Mouse (Mus musculus) c-Kit-positive CD71-positive TER-119-positive erythroid progenitor cells, embryonic 14.5 days (primary cell): Measurements from ENCODE around the gene Kdm5b.
"Not testable (repeated sequence)": the region's sequence is repeated elsewhere in the genome, so short reads cannot be mapped to it uniquely, and the experiment has no call there.

Source experiments
- DNase-seq: peaks from one replicate; pipeline ENCODE4 v3.0.0-alpha.2; 2013; ENCODE audit warnings: low spot score

Gene Kdm5b

DNA sequence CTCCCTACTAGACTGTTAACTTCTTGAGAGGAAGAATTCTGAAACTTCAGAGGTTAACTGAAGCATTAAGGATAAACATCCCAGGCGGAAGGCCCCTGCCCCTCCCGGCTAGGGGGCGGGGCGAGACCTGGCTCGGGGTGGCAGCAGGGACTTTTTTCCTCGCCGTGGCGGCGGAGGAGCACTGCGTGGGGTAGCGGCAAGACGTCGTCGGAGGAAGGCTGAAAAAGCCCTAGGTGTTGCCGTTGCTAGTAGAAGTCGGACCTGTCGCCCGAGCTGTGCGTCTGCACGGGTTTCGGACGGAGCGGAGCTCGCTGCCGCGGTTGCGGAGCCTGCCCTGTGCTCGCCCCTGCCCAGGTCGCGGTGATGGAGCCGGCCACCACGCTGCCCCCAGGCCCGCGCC, at the start of gene Kdm5b:
Gene Kdm5b (plus strand): TSS at position 196 of the 400 bp plus-strand sequence.
- peak; percentile 55 for DNase-seq

DNA sequence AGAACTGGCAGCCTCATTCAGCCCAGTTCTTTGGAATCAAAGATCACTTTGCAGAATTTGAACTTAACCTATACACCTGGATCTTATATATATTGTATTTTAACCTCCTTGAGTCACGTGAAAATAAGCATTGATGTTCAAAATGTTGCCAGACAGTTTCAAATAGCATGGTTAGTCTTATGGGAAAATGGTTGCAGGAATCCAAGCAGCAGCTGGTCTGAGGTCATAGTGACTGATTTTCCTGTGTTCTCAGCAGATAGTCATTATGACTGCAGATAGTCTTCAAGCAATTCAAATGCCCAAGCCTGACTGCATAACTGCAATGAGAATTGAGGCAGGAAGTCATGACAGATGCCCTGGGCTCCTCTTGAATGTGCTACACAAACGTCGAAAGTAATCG, 47.8 kb upstream of the Kdm5b start:
- DNase-seq = no peak

DNA sequence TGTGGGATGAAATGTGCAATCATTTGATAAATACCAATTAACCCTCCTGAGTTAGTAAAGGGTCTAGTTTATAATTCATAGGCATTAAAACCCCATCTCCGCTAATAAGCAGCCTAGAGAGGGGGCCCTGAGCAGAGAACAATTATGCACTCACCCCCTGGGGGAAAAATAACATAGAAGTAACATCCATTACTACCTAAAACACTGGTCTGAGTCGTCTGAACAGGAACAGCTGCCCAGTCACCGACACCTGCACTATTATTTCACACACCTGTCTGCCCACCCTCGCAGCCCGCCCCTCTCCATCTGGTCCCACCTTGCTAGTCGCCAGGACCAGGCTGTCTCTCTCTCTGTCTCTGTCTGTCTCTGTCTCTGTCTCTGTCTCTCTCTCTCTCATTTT, 47.4 kb upstream of the Kdm5b start:
- DNase-seq = no peak

DNA sequence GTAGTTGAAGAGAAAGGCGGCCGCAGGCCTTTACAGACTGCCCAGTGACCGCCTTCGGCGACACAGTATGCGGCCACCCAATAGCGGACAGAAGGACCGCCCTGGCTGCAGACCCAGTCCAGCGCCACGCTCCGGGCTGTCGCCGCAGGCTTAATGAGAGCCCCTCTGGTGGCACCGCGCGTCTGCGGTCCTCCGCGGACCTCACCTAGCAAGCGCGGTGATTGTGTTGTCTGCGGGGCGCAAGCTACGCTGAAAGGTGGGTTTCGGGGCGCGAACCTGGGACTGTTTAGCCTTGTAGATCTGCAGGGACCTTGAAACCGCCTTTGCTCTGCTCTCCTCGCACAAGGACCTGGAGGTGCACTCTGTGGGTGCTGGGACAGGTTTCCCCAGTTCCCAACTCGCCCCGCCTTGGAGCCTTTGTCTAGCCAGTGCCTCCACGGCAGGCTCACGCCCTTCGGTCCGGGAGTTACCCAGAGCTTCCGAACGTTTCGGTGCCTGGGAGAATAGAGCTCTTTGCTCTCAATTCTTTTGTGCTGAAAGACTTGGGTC, 46.6 kb upstream of the Kdm5b start:
- no peak for DNase-seq

DNA sequence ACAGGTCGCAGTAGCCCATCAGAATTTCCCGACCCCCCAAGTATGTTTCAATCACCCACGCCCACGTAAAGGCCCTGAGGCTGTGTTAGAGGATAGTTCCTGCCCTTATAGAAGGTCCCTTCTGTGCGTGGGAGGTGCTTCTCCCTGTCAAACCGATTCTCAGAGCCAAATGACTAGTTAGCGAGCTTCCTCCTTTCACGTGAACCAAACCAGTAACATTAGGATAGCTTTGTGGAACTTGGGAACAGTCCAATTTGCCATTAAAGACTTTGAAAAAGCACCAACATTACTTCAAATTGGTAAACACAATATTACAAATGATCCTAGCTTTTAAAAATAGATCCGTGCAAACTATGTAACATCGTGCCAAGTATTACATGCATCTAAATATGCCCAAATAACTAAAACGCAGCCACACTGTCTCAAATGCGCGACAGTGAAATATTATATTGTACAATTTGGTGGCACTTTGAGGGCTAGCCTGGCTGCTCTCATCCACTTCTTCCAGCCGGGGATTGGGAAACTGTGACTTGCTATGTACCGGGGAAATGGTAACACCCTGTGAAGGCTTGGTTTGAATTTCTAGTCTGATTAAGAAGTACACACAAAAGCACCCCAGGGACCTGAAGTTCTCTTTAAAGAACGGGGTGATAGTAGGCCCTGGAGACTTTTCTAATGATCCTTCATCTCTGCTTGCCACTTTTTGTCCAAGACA, 45.9 kb upstream of the Kdm5b start:
- no peak for DNase-seq

DNA sequence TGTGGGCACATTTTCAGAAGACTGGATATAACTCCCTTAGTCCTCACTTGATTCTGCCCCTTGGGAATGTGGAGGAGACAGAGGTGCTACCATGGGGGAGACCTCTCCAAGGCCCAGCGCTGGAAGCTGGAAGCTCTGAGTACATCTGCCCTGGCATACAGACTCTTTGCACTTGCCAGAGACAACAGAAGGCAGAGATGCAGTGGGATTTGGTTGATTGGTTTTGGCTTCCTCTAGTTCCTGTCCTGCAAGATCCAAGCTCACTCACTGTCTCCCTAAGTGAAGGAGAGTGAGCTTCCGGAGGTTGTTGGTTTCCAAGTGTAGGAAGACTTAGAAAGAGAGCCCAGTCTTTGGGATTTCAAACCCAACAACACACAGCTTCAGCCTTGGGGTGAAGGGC, 44.1 kb upstream of the Kdm5b start:
- DNase-seq = no peak

DNA sequence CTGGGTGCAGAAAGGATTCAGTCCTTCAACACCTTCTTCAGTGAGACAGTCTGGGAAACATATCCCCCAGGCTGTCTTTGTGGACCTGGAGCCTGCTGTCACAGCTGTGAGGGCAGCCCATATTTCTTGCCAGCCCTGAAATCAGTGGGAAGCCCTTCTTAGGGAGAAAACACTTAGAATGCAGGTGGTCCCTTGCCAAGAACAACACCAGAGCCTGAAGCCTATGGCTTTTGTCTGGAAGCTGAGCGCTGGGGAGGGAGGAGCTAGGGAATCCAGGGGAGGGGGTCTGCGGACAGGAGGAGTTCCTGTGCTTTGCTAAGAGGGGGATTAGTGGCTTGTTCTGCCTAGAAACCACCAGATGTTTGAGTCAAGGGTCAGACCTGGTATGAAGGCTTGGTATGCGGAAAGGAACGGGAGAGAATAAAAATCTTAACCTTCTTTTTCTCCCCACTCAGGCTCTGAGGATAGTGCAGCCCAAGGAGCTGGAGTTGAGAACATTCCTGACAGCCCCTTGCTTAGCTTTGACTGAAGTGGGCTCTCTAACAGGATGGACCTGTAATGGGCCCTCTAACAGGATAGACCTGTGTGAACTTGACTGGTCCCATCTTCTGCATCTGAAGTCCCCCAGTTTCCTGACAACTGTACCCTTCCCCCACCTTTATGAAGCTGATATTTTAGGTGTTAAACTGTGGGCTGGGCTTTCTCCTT, 43.3 kb upstream of the Kdm5b start:
- no peak for DNase-seq

DNA sequence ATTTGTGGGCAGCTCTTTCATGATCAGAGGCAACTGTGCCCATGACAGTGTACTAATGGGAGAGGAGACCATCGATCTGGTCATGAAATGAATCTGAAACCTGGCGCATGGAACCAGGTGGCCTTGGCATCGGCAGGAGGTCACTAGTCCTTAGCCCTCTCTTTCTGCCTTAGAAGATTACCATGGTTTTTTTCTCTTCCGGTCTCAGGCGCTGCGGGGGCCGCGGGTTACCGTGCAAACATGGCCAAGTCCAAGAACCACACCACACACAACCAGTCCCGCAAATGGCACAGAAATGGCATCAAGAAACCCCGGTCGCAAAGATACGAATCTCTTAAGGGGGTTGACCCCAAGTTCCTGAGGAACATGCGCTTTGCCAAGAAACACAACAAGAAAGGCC, 42.1 kb upstream of the Kdm5b start:
- not testable (repeated sequence) for DNase-seq

DNA sequence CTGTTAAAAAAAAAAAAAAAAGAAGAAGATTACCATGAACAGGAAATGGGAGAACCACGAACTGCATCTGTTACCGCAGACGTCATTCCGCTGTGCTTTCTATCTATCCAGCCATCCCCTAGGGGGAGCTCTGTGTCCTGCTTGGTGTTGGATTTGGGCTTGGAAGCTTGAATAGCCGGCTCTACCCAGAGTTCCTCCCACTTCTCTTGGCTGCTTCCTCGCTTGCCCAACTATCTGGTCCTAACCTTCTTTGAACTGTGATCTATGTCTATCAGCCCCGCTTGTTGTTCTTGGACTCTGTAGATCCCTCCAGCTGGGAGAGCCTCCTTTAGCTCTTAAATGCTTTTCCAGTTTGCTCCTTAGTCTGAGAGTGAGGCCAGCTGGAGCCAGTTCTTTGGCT, 41.3 kb upstream of the Kdm5b start:
- peak; percentile 86 for DNase-seq

DNA sequence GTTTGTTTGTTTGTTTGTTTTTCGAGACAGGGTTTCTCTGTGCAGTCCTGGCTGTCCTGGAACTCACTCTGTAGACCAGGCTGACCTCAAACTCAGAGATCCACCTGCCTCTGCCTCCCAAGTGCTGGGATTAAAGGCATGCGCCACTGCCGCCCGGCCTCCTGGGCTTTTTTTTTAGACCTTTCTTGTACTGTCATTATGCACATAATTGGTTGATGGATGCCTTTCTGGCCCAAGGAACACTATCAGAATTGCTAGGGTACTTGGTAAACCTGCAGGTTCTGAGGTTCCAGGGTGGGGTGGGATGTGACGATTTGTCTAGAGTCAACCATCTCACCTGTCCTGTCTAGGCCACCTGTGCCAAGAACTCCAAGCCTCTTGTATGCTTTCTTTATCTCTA, 40.8 kb upstream of the Kdm5b start:
- not testable (repeated sequence) for DNase-seq

DNA sequence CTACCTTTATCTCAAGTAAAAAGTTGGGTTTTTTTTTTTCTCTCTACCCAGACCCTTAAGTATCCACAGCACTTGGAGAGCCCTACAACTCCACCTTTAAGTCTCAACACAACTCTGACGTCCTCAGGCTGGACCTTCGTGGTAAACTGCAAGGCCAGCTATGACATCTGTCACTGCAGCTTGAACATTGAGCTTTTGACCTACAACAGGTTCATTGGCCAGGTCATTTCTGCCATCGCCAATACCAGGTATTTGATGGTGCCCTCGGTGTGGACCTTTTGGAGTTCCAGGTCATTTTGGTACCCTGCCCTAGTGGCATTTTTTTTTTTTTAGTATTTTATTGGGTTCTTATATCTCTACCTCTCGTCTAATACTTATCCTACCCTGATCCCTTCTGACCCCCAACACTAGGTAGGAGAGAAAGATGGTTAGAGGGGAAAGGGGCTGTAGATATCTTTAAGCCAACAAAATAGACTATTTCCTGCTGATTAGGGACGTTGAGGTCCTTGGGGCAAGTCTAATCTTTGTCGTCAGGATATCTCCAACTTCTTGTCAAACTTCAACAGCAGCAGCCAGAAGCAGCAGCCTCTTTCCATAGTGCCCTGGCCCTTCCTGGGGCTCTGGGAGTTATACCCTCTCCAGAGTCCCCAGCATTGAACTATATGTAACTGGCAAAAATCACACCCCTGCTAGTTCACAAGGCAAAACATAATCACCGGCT, 39.8 kb upstream of the Kdm5b start:
- no peak for DNase-seq

DNA sequence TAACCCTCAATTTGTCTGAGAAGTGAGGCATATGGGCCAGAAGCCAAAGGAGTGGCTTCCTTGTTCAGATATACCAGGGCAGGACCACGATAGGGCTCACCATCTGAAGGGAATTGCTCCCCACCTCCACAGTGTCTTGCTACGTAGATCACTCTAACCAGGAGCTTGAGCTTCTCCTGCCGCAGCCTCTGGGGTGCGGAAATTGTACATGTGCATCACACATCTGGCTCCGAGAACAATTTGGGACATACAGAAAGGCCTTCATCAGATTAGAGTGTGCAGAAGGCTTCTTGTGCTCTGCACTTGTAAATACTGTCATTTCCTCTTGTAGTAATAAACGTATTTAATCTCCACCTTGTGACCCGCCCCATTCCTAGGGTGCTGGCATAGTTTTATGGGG, 38.8 kb upstream of the Kdm5b start:
- DNase-seq = no peak

DNA sequence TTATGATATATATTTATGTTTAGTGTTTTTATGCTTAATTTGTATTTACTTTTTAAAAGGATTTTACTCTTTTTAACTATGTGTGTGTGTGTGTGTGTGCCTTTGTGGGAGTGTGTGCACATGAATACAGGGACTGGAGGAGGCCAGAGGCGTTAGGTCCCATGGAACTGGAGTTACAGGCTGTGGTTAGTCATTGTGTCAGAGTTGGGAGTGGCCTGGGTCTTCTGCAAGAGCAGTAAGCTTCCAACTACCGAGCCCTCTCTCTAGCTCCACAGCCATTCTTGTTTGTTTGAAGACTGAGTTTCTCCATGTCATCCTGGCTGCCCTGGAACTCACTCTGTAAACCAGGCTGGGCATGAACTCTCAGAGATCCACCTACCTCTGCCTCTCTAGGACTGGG, 37.6 kb upstream of the Kdm5b start:
- no peak for DNase-seq

DNA sequence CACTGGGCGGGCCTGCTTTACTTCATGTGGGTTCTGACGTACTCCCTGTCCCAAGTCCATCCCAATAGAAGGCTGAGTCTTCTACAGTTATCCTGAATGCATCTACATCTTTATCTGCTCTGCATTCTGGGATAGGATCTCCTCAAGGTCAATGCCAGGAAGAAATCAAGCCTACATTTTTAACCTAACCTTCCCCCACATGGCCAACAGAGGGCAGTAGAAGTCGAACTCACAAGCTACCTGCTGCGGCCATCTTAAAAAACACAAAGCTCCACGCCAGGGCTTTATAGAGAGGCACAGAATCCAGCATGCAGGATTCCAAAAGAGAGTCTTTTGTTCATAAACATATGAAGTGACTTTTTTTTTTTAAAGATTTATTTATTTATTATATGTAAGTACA, 35.5 kb upstream of the Kdm5b start:
- DNase-seq = peak; percentile 49

DNA sequence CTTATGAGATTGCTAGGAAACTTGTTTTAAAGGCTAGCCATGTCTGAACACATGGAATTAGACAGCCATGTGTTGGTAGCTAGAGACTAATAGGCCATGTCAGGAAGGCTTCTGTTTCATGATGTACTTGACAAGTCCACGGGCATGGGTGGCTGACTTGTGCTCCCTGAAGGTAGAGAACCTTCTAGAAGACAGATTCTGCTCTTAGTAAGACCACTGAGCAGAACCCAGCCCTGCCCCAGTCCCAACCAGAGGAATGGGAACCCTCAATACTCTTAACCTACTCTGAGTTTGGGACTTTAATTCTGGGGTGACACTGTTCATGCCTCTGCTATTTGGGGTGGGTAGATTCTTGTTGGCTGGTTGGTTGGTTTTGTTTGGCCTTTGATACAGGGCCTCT, 35.0 kb upstream of the Kdm5b start:
- DNase-seq = no peak

DNA sequence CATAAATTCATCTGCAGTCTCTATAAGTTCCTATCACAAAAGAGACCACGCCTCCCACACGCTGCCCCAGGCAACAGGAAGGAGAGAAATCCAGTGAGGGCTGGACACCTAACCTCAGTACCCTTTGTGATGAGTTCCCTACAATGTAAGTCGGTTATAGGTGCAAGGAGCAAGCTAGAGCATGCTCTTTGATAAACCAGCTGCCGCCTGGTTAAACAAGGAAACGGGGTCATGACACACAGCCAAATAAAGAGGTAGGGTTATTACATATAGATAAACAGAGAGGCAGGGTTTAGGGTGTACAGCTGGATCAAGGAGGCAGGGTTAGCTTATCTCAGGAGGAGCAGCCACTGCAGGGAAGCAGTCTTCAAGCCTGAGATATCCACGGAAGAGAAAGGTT, 33.2 kb upstream of the Kdm5b start:
- peak; percentile 76 for DNase-seq

DNA sequence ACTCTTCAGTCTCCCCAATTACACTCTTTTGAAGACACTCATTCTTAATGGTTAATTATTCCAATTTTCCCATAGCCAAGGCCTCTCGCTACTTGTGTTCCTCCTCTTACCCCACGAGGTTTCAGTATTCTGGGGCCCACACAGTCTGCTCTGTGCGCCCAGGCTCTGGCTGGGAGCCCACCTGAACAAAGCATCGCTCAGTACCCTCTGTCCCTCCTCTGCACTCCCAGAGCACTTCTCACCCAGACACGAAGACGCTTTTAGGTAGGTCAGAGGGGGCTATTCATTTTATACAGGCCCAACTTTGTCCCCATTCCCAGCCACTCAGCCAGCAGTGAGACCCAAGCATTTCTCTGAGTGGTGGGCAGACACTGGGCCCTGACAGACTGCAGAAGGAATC, 29.4 kb upstream of the Kdm5b start:
- no peak for DNase-seq

DNA sequence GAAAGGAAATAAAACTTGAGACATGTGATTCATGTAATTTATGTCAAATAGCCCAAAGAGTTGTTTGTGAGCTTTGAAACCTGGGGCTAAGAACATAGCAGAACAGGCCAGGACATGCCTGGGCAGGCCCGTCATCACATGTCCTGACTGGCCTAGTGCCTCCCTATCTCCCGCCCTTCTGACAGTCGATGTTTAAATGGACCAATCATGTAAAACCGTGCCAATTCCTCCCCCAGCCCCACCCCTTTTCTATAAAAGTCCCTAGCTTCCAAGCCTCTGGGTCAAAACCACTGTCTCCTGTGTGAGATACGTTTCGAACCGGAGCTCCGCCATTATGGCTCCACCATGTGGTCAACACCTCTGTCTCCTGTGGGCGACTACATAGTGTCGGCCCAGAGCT, 26.3 kb upstream of the Kdm5b start:
- DNase-seq = not testable (repeated sequence)

DNA sequence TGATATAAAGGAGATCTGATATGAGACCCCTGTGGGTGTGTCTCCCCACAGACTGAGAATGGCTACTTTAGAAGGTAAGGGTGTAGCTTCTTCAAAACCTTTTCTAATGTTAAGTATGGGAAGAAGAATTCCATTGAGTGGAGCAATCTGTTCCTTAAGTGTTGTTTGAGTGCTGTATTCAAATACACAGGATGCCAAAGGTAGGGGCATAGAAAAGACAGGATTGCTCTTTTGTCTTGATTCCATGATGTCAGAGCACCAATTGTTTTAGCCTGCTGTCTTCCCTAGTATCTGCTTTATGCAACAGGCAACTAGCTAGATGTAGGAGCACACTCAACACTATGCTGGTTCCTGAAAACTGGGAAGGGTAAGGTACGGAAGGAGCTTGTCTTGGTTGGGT, 24.9 kb upstream of the Kdm5b start:
- no peak for DNase-seq

DNA sequence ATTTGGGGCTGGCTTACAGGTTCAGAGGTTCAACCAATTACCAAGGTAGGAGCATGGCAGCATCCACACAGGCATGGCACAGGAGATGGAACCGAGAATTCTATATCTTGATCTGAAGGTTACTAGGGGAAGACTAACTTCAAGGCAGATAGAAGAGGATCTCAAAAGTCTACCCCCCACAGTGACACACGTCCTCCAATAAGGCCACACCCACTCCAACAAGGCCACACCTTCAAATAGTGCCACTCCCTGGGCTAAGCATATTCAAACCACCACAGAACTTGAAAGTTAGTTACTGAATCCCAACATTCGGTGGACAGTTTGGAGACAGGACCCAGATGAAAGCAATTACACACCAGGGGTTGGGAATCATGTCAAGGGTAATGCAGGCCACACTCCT, 24.5 kb upstream of the Kdm5b start:
- DNase-seq = no peak

DNA sequence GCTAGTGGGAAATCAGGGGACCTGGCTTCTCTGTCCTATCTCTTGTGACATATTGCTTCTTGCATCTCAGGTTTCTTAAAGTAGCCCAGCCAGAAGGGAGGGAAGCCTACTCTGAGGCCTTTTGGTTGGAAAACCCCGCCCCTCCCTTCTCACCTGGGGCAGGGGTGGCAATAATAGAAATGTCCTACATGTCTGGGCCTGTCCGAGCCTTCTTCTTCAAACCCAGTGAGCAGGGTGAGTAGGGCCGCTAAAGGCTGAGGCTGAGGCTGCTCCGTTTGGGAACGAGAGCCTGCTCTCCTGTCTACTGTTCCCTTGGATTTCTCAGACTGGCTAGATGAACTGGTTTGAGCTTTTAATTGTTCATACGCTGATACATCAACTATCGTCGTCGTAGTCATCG, 19.4 kb upstream of the Kdm5b start:
- DNase-seq = no peak

DNA sequence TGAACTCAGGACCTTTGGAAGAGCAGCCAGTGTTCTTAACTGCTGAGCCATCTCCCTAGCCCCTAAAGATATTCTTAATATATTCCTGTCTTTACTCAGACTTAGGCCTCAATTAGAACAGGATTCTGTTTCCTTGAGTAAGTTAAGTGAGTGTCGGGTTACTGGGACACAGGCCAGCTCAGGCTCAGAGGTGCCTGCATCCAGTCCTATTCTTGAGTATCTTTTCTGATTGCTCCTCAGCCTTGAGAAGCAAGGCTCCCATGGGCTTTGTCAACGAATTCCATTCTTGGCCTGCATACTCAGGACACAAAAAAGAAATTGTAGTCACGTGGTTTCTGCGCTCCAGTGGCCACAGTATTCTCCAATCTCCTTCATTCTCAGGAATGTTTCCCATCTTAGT, 11.7 kb upstream of the Kdm5b start:
- no peak for DNase-seq

DNA sequence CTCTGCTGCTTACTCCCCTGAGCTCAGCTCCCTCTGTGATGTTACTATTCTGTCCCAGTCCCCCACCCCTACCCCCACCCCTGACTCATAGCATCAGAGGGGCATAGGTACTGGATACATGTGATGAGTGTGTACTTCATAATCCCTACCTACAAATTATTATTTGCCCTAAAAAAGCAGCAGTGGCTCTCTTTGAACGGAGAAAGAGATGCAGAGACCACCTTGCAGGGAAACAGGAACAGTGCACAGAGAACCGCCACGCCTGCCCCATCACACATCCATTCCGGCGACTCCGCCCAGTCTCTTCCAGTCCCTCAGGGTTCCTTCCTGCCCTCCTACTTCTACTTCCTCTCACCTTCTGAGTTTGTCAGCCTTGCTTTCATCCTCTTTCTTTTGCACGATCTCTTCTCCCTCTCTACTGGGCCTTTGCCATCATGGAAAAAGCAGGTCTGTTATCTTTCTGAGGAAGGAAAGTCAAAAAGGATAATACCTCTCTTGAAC, 10.3 kb upstream of the Kdm5b start, which contains the start of gene Mgat4e:
Gene Mgat4e (minus strand): TSS at position 51 of the 501 bp plus-strand sequence.
- DNase-seq = no peak
